Mouse (Mus musculus) heart, adult 2 months (tissue): ENCODE results near the gene Six2. TPM values are rescaled to one million over a fixed set of nuclear protein-coding genes. Genes with fewer than 3 reads are reported as not detected.

Experiments used
- DNase-seq, 2 experiments: peaks; one replicate each; pipeline ENCODE4 v3.0.0; 2021
- H3K27ac ChIP-seq: fragments of 200-600 bp; 2 replicates; pipeline ENCODE4 v1.8.1; 2022
- H3K27me3 ChIP-seq: fragments of 200-500 bp; 2 replicates; pipeline ENCODE4 v1.6.1; 2012; ENCODE audit warnings: mild to moderate bottlenecking, low read length, inconsistent platforms, mixed read lengths; ENCODE audit not compliant: control insufficient read depth, insufficient read depth
- H3K36me3 ChIP-seq: fragments of 200-500 bp; 2 replicates; pipeline ENCODE4 v1.6.1; 2012; ENCODE audit warnings: low read length, inconsistent platforms; ENCODE audit not compliant: control insufficient read depth, insufficient read depth
- H3K4me1 ChIP-seq: fragments of 200-500 bp; 2 replicates; pipeline ENCODE4 v1.6.1; 2011; ENCODE audit warnings: low read length; ENCODE audit not compliant: control insufficient read depth, insufficient read depth
- H3K4me3 ChIP-seq: fragments of 200-600 bp; 2 replicates; pipeline ENCODE4 v1.8.1; 2022
- H3K79me2 ChIP-seq: fragments of 200-500 bp; replicated peaks from 2 replicates; pipeline ENCODE4 v1.6.1; 2012; ENCODE audit warnings: mild to moderate bottlenecking, inconsistent platforms, low read length, moderate library complexity, mixed read lengths; ENCODE audit not compliant: control insufficient read depth, insufficient read depth
- H3K9ac ChIP-seq: fragments of 200-500 bp; 2 replicates; pipeline ENCODE4 v1.6.1; 2012; ENCODE audit warnings: low read depth, mild to moderate bottlenecking, control low read depth, inconsistent platforms, low read length, mixed read lengths
- CTCF ChIP-seq: fragments of 200-600 bp; IDR thresholded peaks from 2 replicates; pipeline ENCODE4 v1.8.1; 2022; ENCODE audit warnings: antibody characterized with exemption, mild to moderate bottlenecking, moderate library complexity
- EP300 ChIP-seq: fragments of 200-500 bp; IDR thresholded peaks from 2 replicates; pipeline ENCODE4 v1.6.1; 2011; ENCODE audit warnings: low read depth, low read length, control low read depth; ENCODE audit not compliant: insufficient read depth
- POLR2A ChIP-seq: fragments of 200-500 bp; IDR thresholded peaks from 2 replicates; pipeline ENCODE4 v1.6.1; 2011; ENCODE audit warnings: mild to moderate bottlenecking, low read depth, low read length, control low read depth; ENCODE audit not compliant: insufficient read depth
- WGBS: fragments of 180-500 bp; shearing (Covaris S2); methylation state at CpG from one replicate; pipeline ENCODE4 v1.1.7; 2018; 5-methylcytosine and 5-hydroxymethylcytosine counted together
- intact Hi-C: fragments of 180-260 bp; cut with DNase I; formaldehyde crosslinking; loops from one replicate; pipeline ENCODE4 v1.15.1; 2025
- polyA plus RNA-seq: library from polyadenylated mRNA; depleted of rRNA; stranded (reverse); fragments of >200 nt; gene quantifications from 2 replicates; pipeline ENCODE4 v1.2.3, GENCODE M21; 2012
- total RNA-seq, 2 experiments: library from RNA; stranded (reverse); gene quantifications; 2 replicates each; pipeline ENCODE4 v1.2.3; 2021

Six2 gene
- total and polyA plus RNA-seq, 3 experiments: 0.35 to 0.43 TPM; not detected in 1

DNA sequence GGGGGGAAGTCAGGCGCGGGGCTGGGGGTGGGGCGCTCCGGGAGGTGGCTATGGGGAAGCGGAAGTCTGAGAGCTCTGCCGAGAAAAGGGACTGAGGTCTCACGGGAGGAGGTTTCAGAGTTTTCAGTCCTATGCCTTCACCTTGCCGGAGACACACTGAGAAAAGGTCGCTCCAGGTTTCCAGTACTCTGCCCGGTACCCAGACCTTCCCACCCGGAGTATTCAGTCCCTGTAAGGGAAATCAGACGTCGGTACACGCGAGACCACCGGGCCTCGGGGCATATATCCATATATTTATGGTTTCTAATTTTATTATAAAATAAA lies 4.1 kb downstream of the Six2 start:
- H3K27me3 ChIP-seq: peaks cover 43% of the 10 kb centered on the region
- no peak overlapping the region for H3K9ac ChIP-seq
- no peaks in the 10 kb centered on the region for H3K79me2 ChIP-seq
- H3K27ac ChIP-seq: no peak overlapping the region
- H3K36me3 ChIP-seq: no peaks in the 10 kb centered on the region
- no peak for TF ChIP-seq POLR2A
- no peak for TF ChIP-seq EP300
- TF ChIP-seq CTCF: no peak
- DNase-seq: no peak
- peaks cover 2% of the 10 kb centered on the region; the same call in 1 of the 2 replicates for H3K4me1 ChIP-seq
- no peak overlapping the region for H3K4me3 ChIP-seq
- 3% methylated on average over 17 of the region's 17 CpGs for WGBS
- intact Hi-C loops: no loop called here

DNA sequence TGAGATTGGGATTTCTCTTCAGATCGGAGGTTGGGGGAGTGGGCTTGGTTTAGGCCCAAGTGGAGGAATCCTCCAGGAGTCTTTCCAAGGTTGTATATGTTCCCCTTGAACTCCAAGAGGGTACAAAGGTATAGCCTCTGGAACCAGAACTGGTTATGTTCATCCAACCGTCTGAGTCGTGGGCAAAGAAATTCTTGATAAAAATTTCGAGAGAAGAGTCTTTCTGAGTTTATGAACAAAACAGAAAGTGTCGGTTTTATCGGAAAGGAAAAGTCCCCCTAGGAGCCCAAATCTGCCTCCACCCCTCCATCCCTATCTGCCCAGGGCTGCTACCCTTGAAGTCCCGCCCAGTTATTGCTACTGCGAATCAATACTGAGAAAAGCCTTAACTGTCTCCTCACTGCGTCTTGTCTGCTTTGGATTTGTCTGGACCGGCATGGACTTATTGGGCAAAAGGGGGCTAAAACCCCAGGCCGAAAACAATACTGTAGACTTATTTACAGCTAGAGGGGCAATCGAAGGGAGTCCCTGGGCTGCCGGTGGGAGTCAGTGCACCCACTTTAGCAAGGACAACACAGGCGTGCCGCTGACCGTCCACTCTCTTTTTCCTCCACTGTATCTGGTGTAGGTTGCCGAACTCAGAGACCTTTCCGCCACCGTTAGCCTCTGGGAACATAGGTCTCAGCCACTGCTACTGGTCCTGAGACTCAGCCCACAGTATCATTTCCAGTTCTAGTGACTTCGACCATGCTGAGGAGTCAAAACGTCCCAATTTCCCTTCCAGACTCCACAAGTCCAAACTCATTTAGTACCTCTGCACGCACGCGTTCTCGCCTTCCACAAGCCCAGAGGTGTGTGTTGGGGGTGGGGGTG lies 4.7 kb downstream of the Six2 start:
- Histone ChIP-seq H3K36me3 (no peaks in the 10 kb centered on the region), H3K27me3 (peaks cover 44% of the 10 kb centered on the region), H3K79me2 (no peaks in the 10 kb centered on the region), H3K9ac (no peak overlapping the region), H3K27ac (no peak overlapping the region), H3K4me1 (peaks cover 2% of the 10 kb centered on the region; the same call in 1 of the 2 replicates), H3K4me3 (no peak overlapping the region)
- no peak for DNase-seq
- intact Hi-C loops: no loop called here
- WGBS: 7% methylated on average over 25 of the region's 25 CpGs
- no peak for TF ChIP-seq POLR2A
- no peak for TF ChIP-seq EP300
- TF ChIP-seq CTCF: no peak

DNA sequence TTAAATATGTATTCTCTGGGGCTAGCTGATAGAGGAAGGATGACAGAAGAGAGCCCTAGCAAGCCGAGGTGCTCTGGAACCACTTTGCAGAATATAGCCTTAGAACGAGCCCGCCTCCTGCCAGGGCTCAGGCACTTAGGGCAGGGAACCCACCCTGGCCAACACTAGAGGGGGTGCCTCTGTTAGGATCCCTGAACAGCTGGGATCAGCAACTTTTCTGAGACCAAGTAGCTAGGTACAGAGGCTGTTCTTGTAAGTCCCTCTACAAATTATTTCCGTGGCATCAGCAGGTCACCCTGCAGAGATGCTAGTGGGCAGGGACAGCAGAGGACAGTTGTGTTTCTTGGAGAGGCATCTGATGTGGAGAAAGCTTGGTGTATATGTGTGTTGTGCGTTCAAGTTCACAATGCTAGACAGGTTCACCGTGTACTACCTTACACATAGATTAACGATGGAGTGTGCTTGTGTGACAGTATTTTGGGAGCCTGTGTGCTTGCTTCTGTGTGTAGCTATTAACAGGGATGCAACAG lies 5.8 kb downstream of the Six2 start:
- Histone ChIP-seq H3K36me3 (no peaks in the 10 kb centered on the region), H3K27me3 (peaks cover 40% of the 10 kb centered on the region), H3K4me1 (peaks cover 2% of the 10 kb centered on the region; the same call in 1 of the 2 replicates), H3K9ac (no peak overlapping the region), H3K27ac (no peak overlapping the region), H3K4me3 (no peak overlapping the region), H3K79me2 (no peaks in the 10 kb centered on the region)
- no peak for TF ChIP-seq POLR2A
- no peak for TF ChIP-seq EP300
- TF ChIP-seq CTCF: no peak
- DNase-seq: no peak
- intact Hi-C loops: no loop called here
- 17% methylated on average over 7 of the region's 7 CpGs for whole genome bisulfite sequencing

- peaks cover 35% of the 10 kb centered on the region for H3K27me3 ChIP-seq
- peaks cover 2% of the 10 kb centered on the region; the same call in 1 of the 2 replicates for H3K4me1 ChIP-seq
- no peak overlapping the region for H3K9ac ChIP-seq
- no peaks in the 10 kb centered on the region for H3K79me2 ChIP-seq
- intact Hi-C loops: no loop called here
- 17% methylated on average over 6 of the region's 6 CpGs for WGBS
- no peaks in the 10 kb centered on the region for H3K36me3 ChIP-seq
- H3K27ac ChIP-seq: no peak overlapping the region
- DNase-seq: no peak
- no peak for TF ChIP-seq EP300
- no peak for TF ChIP-seq CTCF
- no peak for TF ChIP-seq POLR2A
- H3K4me3 ChIP-seq: no peak overlapping the region
These were observed 6.3 kb downstream of the Six2 start for GRCm38 (mm10) chr17:85681741-85682140.

- peaks cover 2% of the 10 kb centered on the region; the same call in 1 of the 2 replicates for H3K4me1 ChIP-seq
- H3K27ac ChIP-seq: no peak overlapping the region
- no peaks in the 10 kb centered on the region for H3K36me3 ChIP-seq
- intact Hi-C loops: no loop called here
- DNase-seq: no peak
- WGBS: 11% methylated on average over 19 of the region's 19 CpGs
- H3K4me3 ChIP-seq: no peak overlapping the region
- peaks cover 34% of the 10 kb centered on the region for H3K27me3 ChIP-seq
- no peaks in the 10 kb centered on the region for H3K79me2 ChIP-seq
- TF ChIP-seq EP300 (no peak), POLR2A (no peak), CTCF (no peak)
- no peak overlapping the region for H3K9ac ChIP-seq
These were observed 7.1 kb downstream of the Six2 start for GRCm38 (mm10) chr17:85680851-85681550.
